Mouse (Mus musculus): ENCODE measurements around the gene Shbg. TPM values are rescaled to one million over a fixed set of nuclear protein-coding genes. Genes with fewer than 3 reads are reported as not detected.
A peak's percentile ranks its signal among the peaks of the same experiment; 100 is the strongest.

Gene Shbg
- polyA plus RNA-seq, 1 experiment from 2014 or later, result 33.4 TPM

GRCm38 (mm10) chr11:69581147-69581688, 36.5 kb downstream of the Shbg start:
- DNase-seq (peak; percentile 90), ATAC-seq (ENCODE audit: low read depth) (peak; percentile 84)
- Histone ChIP-seq H3K9ac (peak overlapping the region; percentile 88), H3K9me3 (replicated peaks) (no peaks in the 10 kb centered on the region), H3K4me1 (replicated peaks) (peaks cover 71% of the 10 kb centered on the region), H3K36me3 (peaks cover 29% of the 10 kb centered on the region), H3K4me3 (replicated peaks) (peak overlapping the region; percentile 76), H3K27ac (peak overlapping the region; percentile 96), H3K4me2 (peak overlapping the region; percentile 93), H3K27me3 (no peaks in the 10 kb centered on the region)
- WGBS (ENCODE audit: insufficient replicate concordance), result under 1% methylated on average over 36 of the region's 36 CpGs

- H3K27ac ChIP-seq, result peak overlapping the region; percentile 96
- H3K36me3 ChIP-seq, result peaks cover 34% of the 10 kb centered on the region
- ATAC-seq (ENCODE audit: low read depth) (no peak), DNase-seq (no peak)
- H3K9ac ChIP-seq, result peak overlapping the region; percentile 88
- H3K4me1 ChIP-seq (replicated peaks), result peaks cover 71% of the 10 kb centered on the region
- no peaks in the 10 kb centered on the region for H3K27me3 ChIP-seq
- H3K4me3 ChIP-seq (replicated peaks), result peak overlapping the region; percentile 76
- WGBS (ENCODE audit: insufficient replicate concordance), result under 1% methylated on average over 25 of the region's 25 CpGs
- peak overlapping the region; percentile 93 for H3K4me2 ChIP-seq
- H3K9me3 ChIP-seq (replicated peaks), result no peaks in the 10 kb centered on the region
These were observed 37.0 kb downstream of the Shbg start for GRCm38 (mm10) chr11:69580572-69581146.

GRCm38 (mm10) chr11:69580091-69580514, 37.6 kb downstream of the Shbg start, which contains the start of the genes Wrap53 and Trp53:
Wrap53 (minus strand) TSS chr11:69580255.
Trp53 (plus strand) TSS chr11:69580359.
- ATAC-seq (ENCODE audit: low read depth) (peak; percentile 55), DNase-seq (peak; percentile 89)
- peak within 1 kb of the TSS; percentile 76 for H3K4me3 ChIP-seq (replicated peaks)
- H3K9ac ChIP-seq, result peak within 1 kb of the TSS; percentile 88
- H3K4me1 ChIP-seq (replicated peaks), result peaks cover 71% of the 10 kb centered on the region
- under 1% methylated on average over 13 of the region's 13 CpGs for WGBS (ENCODE audit: insufficient replicate concordance)
- no peaks in the 10 kb centered on the region for H3K27me3 ChIP-seq
- no peaks in the 10 kb centered on the region for H3K9me3 ChIP-seq (replicated peaks)
- H3K27ac ChIP-seq, result peak within 1 kb of the TSS; percentile 96
- H3K36me3 ChIP-seq, result peaks cover 38% of the 10 kb centered on the region
- peak within 1 kb of the TSS; percentile 93 for H3K4me2 ChIP-seq

- H3K4me2 ChIP-seq, result peak overlapping the region; percentile 93
- DNase-seq (peak; percentile 95), ATAC-seq (ENCODE audit: low read depth) (peak; percentile 83)
- H3K9ac ChIP-seq, result peak overlapping the region; percentile 88
- WGBS (ENCODE audit: insufficient replicate concordance), result 1% methylated on average over 39 of the region's 39 CpGs
- peak overlapping the region; percentile 76 for H3K4me3 ChIP-seq (replicated peaks)
- H3K27ac ChIP-seq, result peak overlapping the region; percentile 96
- H3K36me3 ChIP-seq, result peaks cover 43% of the 10 kb centered on the region
- H3K9me3 ChIP-seq (replicated peaks), result no peaks in the 10 kb centered on the region
- no peaks in the 10 kb centered on the region for H3K27me3 ChIP-seq
- H3K4me1 ChIP-seq (replicated peaks), result peaks cover 71% of the 10 kb centered on the region
These were observed 38.3 kb downstream of the Shbg start for GRCm38 (mm10) chr11:69579128-69580017.

GRCm38 (mm10) chr11:69578301-69578700, 39.4 kb downstream of the Shbg start:
- Histone ChIP-seq H3K36me3 (peaks cover 43% of the 10 kb centered on the region), H3K4me3 (replicated peaks) (peak overlapping the region; percentile 76), H3K4me2 (peak overlapping the region; percentile 84), H3K27ac (peak overlapping the region; percentile 80; the same call in 1 of the 2 replicates), H3K9ac (peak overlapping the region; percentile 87), H3K9me3 (replicated peaks) (no peaks in the 10 kb centered on the region), H3K27me3 (no peaks in the 10 kb centered on the region), H3K4me1 (replicated peaks) (peaks cover 64% of the 10 kb centered on the region)
- 6% methylated on average over 15 of the region's 15 CpGs for WGBS (ENCODE audit: insufficient replicate concordance)
- DNase-seq, result no peak
- no peak for ATAC-seq (ENCODE audit: low read depth)

GRCm38 (mm10) chr11:69576307-69576706, 41.4 kb downstream of the Shbg start:
- Histone ChIP-seq H3K36me3 (peaks cover 58% of the 10 kb centered on the region), H3K4me3 (replicated peaks) (peak overlapping the region; percentile 76), H3K27me3 (no peaks in the 10 kb centered on the region), H3K27ac (peak overlapping the region; percentile 80), H3K4me1 (replicated peaks) (peaks cover 64% of the 10 kb centered on the region), H3K9ac (peak overlapping the region; percentile 87), H3K9me3 (replicated peaks) (no peaks in the 10 kb centered on the region), H3K4me2 (peak overlapping the region; percentile 84)
- WGBS (ENCODE audit: insufficient replicate concordance), result 29% methylated on average over 5 of the region's 5 CpGs
- no peak for ATAC-seq (ENCODE audit: low read depth)
- no peak for DNase-seq

GRCm38 (mm10) chr11:69575220-69575619, 42.5 kb downstream of the Shbg start:
- no peak overlapping the region for H3K9ac ChIP-seq
- H3K4me2 ChIP-seq, result peak overlapping the region; percentile 84
- peaks cover 75% of the 10 kb centered on the region for H3K4me1 ChIP-seq (replicated peaks)
- no peaks in the 10 kb centered on the region for H3K9me3 ChIP-seq (replicated peaks)
- ATAC-seq (ENCODE audit: low read depth), result no peak
- H3K4me3 ChIP-seq (replicated peaks), result no peak overlapping the region
- DNase-seq, result no peak
- peak overlapping the region; percentile 80; the same call in 1 of the 2 replicates for H3K27ac ChIP-seq
- 57% methylated on average over 3 of the region's 3 CpGs for WGBS (ENCODE audit: insufficient replicate concordance)
- H3K36me3 ChIP-seq, result peaks cover 69% of the 10 kb centered on the region
- H3K27me3 ChIP-seq, result no peaks in the 10 kb centered on the region

GRCm38 (mm10) chr11:69565131-69565530, 52.6 kb downstream of the Shbg start:
- H3K27me3 ChIP-seq, result peaks cover 21% of the 10 kb centered on the region
- no peak overlapping the region for H3K27ac ChIP-seq
- no peaks in the 10 kb centered on the region for H3K9me3 ChIP-seq (replicated peaks)
- peaks cover 88% of the 10 kb centered on the region for H3K36me3 ChIP-seq
- DNase-seq (no peak), ATAC-seq (ENCODE audit: low read depth) (no peak)
- no peak overlapping the region for H3K9ac ChIP-seq
- H3K4me2 ChIP-seq, result no peak overlapping the region
- H3K4me3 ChIP-seq (replicated peaks), result no peak overlapping the region
- peaks cover 32% of the 10 kb centered on the region for H3K4me1 ChIP-seq (replicated peaks)
- WGBS (ENCODE audit: insufficient replicate concordance), result 89% methylated on average over 8 of the region's 8 CpGs

MicroRNAs encoded within 50 kb of the gene (microRNA counts, 519-probe panel; counts per million panel counts)
- microRNA mmu-miR-1934 (114 counts per million), microRNA mmu-miR-467f (4,204 counts per million, percentile 35 among the panel's probes with 10 or more counts)

Small RNAs within 50 kb of the gene (microRNA-seq; reads per million reads assigned to microRNA genes)
- gene Mir1934 (10.0 reads per million, percentile 23 among the genes with 10 or more reads in this experiment), gene Mir467f (not detected)

Other genes with a start within 250 kb of the Shbg start
- 2.6 and 4.4 TPM in 2 replicates for gene Chd3, start 248.5 kb downstream of the Shbg start, polyA plus RNA-seq (2015; fragmentation: Nextera tagmentation; extraction: Ambion mirVana)
- gene Naa38, start 222.4 kb downstream of the Shbg start, polyA plus RNA-seq (2015; fragmentation: Nextera tagmentation; extraction: Ambion mirVana), result 102 and 105 TPM in 2 replicates
- gene Cyb5d1, start 222.3 kb downstream of the Shbg start, polyA plus RNA-seq (2015; fragmentation: Nextera tagmentation; extraction: Ambion mirVana), result 10.3 and 13.0 TPM in 2 replicates
- 8.9 and 9.5 TPM in 2 replicates for gene Tmem88, start 219.7 kb downstream of the Shbg start, polyA plus RNA-seq (2015; fragmentation: Nextera tagmentation; extraction: Ambion mirVana)
- 4.8 and 5.1 TPM in 2 replicates for gene Kdm6b, start 204.2 kb downstream of the Shbg start, polyA plus RNA-seq (2015; fragmentation: Nextera tagmentation; extraction: Ambion mirVana)
- gene Dnah2, start 68.8 kb downstream of the Shbg start, polyA plus RNA-seq (2015; fragmentation: Nextera tagmentation; extraction: Ambion mirVana), result 0.06 and 0.12 TPM in 2 replicates
- 0.75 and 0.85 TPM in 2 replicates for gene Efnb3, start 57.7 kb downstream of the Shbg start, polyA plus RNA-seq (2015; fragmentation: Nextera tagmentation; extraction: Ambion mirVana)
- gene Wrap53, start 37.6 kb downstream of the Shbg start, polyA plus RNA-seq (2015; fragmentation: Nextera tagmentation; extraction: Ambion mirVana), result 23.1 and 23.7 TPM in 2 replicates
- gene Trp53, start 37.5 kb downstream of the Shbg start, polyA plus RNA-seq (2015; fragmentation: Nextera tagmentation; extraction: Ambion mirVana), result 83.0 and 90.4 TPM in 2 replicates
- gene Atp1b2, start 12.0 kb downstream of the Shbg start, polyA plus RNA-seq (2015; fragmentation: Nextera tagmentation; extraction: Ambion mirVana), result 21.7 and 30.8 TPM in 2 replicates
- gene Sat2, start 4.1 kb upstream of the Shbg start, polyA plus RNA-seq (2015; fragmentation: Nextera tagmentation; extraction: Ambion mirVana), result 11.6 and 12.3 TPM in 2 replicates
- gene Fxr2, start 15.1 kb upstream of the Shbg start, polyA plus RNA-seq (2015; fragmentation: Nextera tagmentation; extraction: Ambion mirVana), result 7.9 and 8.2 TPM in 2 replicates
- gene Sox15, start 37.4 kb upstream of the Shbg start, polyA plus RNA-seq (2015; fragmentation: Nextera tagmentation; extraction: Ambion mirVana), result not detected in 2 replicates
- gene Mpdu1, start 44.7 kb upstream of the Shbg start, polyA plus RNA-seq (2015; fragmentation: Nextera tagmentation; extraction: Ambion mirVana), result 36.9 and 39.2 TPM in 2 replicates
- gene Cd68, start 48.2 kb upstream of the Shbg start, polyA plus RNA-seq (2015; fragmentation: Nextera tagmentation; extraction: Ambion mirVana), result 17.3 and 17.4 TPM in 2 replicates
- gene Eif4a1, start 54.5 kb upstream of the Shbg start, polyA plus RNA-seq (2015; fragmentation: Nextera tagmentation; extraction: Ambion mirVana), result 351 and 453 TPM in 2 replicates
- 37.3 and 38.6 TPM in 2 replicates for gene Senp3, start 64.2 kb upstream of the Shbg start, polyA plus RNA-seq (2015; fragmentation: Nextera tagmentation; extraction: Ambion mirVana)
- gene Tnfsf13, start 67.9 kb upstream of the Shbg start, polyA plus RNA-seq (2015; fragmentation: Nextera tagmentation; extraction: Ambion mirVana), result 0.10 TPM in 1 of 2 replicates, not detected in the other
- 2.1 and 2.6 TPM in 2 replicates for gene Tnfsf12, start 77.9 kb upstream of the Shbg start, polyA plus RNA-seq (2015; fragmentation: Nextera tagmentation; extraction: Ambion mirVana)
- 1.1 and 1.4 TPM in 2 replicates for gene Tnfsfm13, start 78.2 kb upstream of the Shbg start, polyA plus RNA-seq (2015; fragmentation: Nextera tagmentation; extraction: Ambion mirVana)
- 9.6 and 10.8 TPM in 2 replicates for gene Polr2a, start 140.7 kb upstream of the Shbg start, polyA plus RNA-seq (2015; fragmentation: Nextera tagmentation; extraction: Ambion mirVana)
- not detected in 2 replicates for gene Slc35g3, start 144.1 kb upstream of the Shbg start, polyA plus RNA-seq (2015; fragmentation: Nextera tagmentation; extraction: Ambion mirVana)
- 0.38 and 0.43 TPM in 2 replicates for gene Zbtb4, start 148.0 kb upstream of the Shbg start, polyA plus RNA-seq (2015; fragmentation: Nextera tagmentation; extraction: Ambion mirVana)
- gene Chrnb1, start 178.0 kb upstream of the Shbg start, polyA plus RNA-seq (2015; fragmentation: Nextera tagmentation; extraction: Ambion mirVana), result 0.43 and 0.59 TPM in 2 replicates
- gene Fgf11, start 184.0 kb upstream of the Shbg start, polyA plus RNA-seq (2015; fragmentation: Nextera tagmentation; extraction: Ambion mirVana), result 0.07 and 0.20 TPM in 2 replicates
- gene Tmem102, start 187.7 kb upstream of the Shbg start, polyA plus RNA-seq (2015; fragmentation: Nextera tagmentation; extraction: Ambion mirVana), result 0.46 and 0.50 TPM in 2 replicates
- gene Gm39566, start 197.4 kb upstream of the Shbg start, polyA plus RNA-seq (2015; fragmentation: Nextera tagmentation; extraction: Ambion mirVana), result not detected in 2 replicates
- not detected in 2 replicates for gene Spem2, start 200.6 kb upstream of the Shbg start, polyA plus RNA-seq (2015; fragmentation: Nextera tagmentation; extraction: Ambion mirVana)
- not detected in 2 replicates for gene Spem1, start 204.3 kb upstream of the Shbg start, polyA plus RNA-seq (2015; fragmentation: Nextera tagmentation; extraction: Ambion mirVana)
- gene Nlgn2, start 219.9 kb upstream of the Shbg start, polyA plus RNA-seq (2015; fragmentation: Nextera tagmentation; extraction: Ambion mirVana), result 0.68 and 0.75 TPM in 2 replicates
- 321 and 345 TPM in 2 replicates for gene Tmem256, start 220.6 kb upstream of the Shbg start, polyA plus RNA-seq (2015; fragmentation: Nextera tagmentation; extraction: Ambion mirVana)
- gene Plscr3, start 228.5 kb upstream of the Shbg start, polyA plus RNA-seq (2015; fragmentation: Nextera tagmentation; extraction: Ambion mirVana), result 28.0 and 29.9 TPM in 2 replicates
- 0.76 and 1.5 TPM in 2 replicates for gene Tnk1, start 240.8 kb upstream of the Shbg start, polyA plus RNA-seq (2015; fragmentation: Nextera tagmentation; extraction: Ambion mirVana)